Mouse (Mus musculus): ENCODE results near the gene Olfr411.

DNA sequence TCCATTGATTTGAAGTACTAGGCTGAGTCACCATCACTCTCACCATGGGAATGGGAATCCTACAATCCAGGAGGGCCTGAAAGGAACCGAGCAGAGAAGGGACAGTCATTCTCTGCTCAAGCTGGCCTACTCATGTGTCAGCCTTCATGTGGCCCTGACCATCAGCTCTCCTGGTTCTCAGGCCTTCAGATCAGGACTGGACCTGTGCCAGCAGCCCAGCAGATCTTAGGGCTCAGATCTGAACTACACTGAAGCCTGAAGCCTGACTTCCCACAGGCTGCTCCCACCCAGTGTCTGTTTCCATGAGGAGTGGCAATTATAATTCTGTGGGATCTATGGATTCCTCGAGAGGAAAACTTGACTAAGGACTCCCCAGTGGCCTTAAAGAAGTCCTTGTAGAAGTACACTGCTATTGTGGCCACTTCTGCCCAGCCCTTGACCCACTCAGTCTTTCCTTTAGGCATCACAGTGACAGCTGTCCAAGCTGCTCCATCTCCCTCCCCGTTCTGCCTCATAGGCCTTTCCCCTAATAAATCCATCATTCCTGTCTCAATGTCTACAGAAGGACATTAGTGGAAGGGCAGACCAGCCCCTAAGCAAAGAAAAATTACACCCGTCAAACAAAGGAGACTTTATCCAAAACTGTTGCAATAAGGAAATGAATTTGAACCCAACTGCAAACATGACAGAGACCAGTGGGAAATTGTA is 26.9 kb upstream of the Olfr411 start:
- no peak for TF ChIP-seq CTCF (IDR thresholded peaks at IDR 0.05)
- TF ChIP-seq EP300 (IDR thresholded peaks at IDR 0.05), result no peak

Measured in lung, postnatal 0 days (tissue).